Mouse (Mus musculus) c-Kit-positive CD71-positive TER-119-negative erythroid progenitor cells, embryonic 14.5 days (primary cell): Measurements from ENCODE around the gene Pif1.

Source experiments
- DNase-seq: peaks from one replicate; pipeline ENCODE4 v3.0.0-alpha.2; 2013; ENCODE audit warnings: low read depth

The Pif1 gene

DNA sequence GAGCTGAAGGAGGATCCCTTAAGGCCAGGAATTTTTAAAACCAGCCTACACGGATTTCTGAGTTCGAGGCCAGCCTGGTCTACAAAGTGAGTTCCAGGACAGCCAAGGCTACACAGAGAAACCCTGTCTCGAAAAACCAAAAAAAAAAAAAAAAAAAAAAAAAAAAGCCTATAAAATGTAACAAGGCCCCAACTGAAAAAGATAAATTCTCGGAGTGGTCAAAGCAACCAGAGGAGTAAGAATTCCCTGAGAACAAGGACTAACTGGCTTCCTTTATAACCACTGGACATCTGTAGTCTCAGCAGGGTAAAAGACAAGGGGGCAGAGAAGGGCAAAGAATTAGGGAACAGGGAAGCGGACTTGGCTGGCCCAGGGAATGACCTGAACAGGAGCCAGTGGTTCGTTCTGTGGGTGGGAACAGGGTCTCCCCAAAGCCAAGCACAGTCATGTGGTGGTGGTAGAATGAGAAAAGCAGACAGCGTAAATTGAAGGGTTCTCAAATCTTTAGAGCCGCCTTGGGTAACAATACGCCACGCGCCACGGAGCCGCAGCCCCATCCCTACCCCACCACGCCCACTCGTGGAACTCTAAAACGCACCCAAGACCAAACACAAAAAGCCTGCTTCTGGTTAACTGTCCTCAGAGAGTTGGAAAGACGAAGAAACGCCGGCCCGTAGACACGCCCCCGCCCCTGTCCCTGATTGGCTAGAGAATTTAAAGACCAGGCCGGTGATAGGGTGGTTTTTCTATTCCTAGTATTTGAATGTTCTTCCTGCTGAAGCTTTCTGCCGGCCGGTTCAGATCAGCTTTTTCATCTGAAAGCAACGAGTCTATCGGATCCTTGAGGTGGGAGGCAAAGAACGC lies at the start of gene Pif1:
TSS of gene Pif1 (plus strand) at position 755 of the 864 bp plus-strand sequence.
- peak; percentile 91 for DNase-seq

DNA sequence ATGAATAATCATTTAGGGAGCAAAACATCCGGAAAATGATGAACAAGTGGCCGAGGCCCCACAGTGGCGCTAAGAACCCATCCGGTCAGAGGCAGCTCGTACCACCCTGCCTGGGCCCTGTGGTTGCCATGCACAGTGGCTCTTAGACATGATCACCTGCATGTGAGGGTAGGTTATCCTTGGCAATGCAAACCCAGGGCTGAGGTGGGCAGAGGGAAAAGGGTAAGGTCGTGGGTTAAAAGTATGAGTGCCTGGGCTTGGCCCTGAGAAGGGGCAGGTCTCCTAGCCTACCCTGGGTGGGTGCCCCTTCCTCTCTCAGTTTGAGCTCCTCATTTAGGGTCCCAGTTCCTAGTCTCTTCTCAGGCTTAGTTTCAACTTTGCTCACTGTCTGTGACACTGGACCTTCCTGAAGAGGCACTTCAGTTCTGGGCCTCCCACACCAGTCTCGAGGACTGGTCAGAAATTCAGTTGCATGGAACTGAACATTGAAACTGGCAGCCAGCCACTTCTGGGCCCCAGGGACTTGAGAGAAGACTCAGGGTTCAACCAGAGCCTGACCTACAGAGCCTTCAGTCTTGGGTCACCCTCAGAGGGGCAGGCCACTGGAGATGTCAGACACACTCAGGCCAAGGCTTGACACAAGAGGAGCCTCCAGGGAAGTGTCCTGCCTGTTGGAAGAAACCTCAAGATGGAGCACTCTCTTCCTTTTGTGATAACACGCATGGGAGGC lies 48.9 kb upstream of the Pif1 start:
- DNase-seq: no peak

DNA sequence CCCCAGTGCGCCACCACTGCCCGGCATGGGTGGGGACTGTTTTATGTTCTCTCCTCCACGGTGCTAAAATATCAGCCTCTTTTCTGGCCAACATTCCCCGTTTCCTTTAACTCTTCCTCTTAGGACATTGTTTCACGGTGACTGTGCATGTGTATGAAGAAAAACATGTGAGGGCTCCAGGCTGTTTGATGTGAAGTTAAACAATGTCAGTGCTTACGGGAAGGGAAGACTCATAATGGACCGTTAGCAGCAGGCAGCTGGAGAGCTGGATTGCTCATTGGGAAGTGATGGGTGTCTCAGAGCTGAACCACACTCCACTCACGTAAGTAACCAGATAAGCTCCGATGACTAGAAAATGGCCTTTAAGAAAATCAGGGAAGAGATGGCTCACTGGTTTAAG lies 47.3 kb upstream of the Pif1 start:
- no peak for DNase-seq

DNA sequence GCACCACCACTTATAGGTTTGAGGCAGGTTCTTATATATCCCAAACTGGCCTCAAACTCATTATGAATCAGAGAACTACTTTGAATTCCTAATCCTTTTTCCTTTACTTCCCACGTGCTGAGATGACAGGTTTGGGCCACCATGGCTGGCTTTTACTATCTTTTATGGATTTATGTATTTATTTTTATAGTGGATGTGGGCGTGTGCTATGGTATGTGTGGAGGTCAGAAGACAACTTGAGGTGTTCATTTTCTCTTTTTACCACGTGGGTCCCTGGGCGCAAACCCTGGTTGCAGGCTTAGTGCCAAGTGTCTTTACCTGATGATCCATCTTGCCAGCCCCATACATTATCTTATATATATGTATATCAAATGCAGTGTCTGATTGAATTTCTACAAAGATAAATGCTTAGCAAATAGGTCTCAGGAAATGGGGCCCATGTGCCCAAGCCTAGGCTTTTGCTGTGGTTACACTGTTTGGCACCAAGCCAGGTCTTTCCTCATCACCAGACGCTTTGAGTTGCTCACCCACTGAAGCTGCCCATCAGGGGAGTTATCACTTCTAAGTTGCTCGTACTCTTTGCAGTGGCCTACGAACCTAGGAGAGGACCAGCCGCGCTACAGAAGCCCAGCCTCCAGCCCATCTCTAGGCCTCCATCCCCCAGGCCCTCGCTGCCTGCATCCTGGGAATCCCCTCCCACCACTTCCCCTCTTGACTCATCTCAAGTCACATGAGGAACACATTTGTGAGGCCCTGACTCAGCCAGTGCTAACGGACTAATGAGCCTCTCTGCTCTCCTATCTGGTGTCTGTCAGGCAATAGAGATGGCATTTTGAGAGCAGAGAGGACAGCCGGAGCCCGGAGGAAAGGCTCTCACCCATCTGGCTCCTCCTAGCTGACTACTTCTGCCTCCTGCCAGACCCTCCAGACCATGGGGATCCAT lies 45.6 kb upstream of the Pif1 start:
- DNase-seq: no peak

DNA sequence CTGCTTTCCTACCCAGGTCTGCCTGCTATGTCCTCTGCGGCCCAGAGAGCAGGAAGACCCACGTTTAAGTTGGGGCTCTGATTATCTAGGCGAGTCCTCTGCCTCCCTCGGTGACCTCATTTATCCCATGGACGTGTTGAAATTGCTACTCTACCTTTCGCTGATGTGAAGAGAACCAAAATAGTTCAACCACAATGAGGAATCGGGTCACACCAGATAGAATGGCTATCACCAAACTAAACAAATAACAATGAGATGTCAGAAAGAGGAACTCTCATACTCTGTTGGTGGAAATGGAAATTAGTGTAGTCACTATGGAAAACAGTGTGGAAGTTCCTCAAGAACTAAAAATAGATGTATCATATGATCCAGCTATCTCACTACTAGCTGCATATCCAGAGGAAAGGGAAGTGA lies 44.8 kb upstream of the Pif1 start:
- no peak for DNase-seq

DNA sequence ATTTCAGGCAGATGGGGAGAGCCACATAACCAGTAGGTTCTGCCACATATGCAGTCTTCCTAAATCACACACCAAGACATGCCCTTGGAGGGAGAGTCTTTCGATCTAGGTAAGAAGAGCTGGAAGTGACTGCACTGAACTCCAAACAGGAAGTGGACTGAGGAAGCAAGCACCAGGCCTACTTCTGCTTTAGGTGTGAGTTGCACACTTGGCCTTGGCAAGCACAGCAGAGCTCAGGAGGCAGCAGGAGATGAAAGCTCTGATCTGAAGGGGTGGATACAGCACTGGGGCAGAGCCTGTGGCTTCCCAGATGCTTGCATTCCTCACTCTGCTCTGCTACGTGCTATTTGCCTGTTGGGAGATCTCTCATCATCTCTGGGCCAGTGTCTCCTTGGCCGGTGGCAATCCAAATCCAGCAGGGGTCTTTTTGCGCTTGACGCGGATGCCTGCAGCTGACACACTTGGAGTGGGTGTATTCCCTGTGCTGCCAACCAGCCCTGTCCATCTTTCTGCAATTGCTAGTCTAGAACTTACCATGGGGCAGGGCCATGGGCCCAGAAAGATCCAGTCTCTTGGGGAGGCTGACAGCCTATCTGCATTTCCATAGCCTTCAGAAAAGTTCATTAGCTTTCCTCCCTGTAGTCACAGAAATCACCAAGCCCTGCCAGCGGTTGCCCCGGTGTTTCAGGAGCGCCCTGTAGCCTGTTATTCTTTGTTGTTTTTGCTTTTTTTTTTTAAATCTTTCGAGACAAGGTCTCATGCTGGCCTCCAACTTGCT lies 41.1 kb upstream of the Pif1 start:
- no peak for DNase-seq

DNA sequence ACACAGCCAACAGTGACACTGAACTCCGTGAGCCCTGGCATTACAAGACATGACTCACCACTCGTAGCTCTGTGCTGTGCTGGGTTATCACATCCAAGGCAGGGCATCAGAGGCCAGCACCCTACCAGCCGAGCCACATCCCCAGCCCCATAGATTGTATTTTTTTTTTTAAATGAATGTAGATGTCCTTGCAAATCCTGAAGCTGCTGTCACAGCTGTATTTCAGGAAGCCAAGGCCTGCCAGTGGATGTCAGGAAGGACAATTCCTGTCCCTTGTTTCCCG lies 40.6 kb upstream of the Pif1 start:
- no peak for DNase-seq

DNA sequence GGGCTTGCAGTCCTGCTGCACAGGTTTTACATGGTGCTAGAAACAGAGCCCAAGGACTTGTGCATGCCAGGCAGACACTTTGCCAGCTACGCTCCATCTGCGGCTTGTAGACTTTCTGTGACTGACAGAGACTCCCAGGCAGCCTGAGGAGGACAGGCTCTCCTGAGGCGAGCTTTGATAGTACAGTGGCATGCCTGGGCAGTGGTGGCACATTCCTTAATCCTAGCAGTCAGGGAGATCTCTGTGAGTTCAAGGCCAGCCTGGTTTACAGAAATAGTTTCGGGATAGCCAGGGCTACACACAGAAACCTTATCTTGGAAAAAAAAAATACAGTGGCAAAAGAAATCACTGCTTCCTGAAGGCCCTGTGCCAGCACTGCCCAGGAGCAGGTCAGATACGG lies 39.8 kb upstream of the Pif1 start:
- no peak for DNase-seq

DNA sequence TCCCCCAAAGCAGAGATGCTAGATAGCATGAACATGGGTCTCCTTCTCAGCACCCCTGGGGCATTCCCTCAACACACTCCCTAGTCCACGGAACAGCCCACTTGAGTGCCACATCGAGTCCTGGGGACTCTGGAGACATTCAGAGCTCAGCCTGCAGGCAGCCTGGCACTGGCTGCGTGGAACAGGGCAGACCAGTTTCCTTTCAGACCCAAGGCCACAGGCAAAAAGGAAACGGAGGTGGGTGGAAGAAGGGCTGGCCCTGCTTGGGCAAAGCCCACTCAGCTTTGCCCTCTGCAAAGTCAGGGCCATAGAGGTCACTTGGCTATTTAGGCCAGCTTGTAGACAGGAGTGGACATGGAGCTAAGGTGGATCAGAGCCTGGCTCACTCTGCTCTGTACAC lies 39.1 kb upstream of the Pif1 start:
- no peak for DNase-seq

DNA sequence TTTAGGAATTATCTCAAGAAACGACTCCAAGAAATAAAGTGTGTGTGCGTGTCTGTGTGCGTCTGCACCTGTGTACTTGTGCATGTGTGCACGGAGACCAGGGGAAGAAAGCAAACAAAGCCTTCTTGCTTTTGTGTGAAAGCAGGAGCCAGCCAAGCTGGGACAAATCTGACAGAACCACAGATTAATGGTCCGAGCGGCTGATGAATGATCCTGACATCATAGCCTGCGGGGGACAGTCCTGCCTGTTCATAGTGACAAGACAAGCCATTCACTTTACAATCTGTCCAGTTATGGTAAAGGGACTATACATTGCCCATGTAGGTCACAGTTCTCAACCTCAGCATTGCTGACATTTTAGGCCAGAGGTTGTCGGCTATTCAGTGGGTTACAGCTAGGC lies 38.6 kb upstream of the Pif1 start:
- no peak for DNase-seq

DNA sequence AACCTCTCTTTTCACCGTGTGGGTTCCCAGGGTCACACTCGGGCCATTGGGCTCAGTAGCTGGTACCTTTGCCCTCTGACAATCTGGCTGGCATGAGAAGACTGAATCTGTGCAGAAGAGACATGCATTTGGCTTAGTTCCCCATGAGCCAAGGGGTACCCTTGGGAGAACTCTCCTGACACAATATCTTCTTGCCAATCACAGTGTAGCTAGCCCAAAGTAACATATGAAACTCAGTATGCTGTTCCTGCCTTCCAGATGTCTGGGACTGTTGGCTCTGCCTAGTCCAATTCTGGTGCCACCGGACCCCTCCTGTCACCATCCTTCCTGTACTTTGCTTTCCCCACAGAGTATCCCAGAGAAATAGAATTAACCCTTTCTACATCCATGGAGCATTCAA lies 37.8 kb upstream of the Pif1 start:
- no peak for DNase-seq

DNA sequence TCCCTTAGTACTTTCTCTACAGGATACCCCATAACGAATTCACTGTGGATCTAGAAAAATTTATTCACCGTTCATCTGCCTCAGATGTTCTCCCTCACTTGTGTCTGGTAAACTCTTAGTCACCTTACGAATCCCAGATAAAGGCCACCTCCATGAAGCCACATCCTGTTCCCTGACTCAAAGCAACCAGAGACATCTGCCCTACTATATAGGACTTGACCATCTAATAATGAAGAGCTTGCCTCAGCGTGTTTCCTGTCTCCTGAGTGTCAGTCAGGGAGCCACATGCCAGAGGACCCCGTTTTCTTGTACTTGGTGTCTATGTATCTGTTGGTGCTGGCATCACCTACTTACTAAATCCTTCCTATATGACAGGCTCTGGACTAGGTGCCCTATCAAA lies 37.3 kb upstream of the Pif1 start:
- DNase-seq: no peak

DNA sequence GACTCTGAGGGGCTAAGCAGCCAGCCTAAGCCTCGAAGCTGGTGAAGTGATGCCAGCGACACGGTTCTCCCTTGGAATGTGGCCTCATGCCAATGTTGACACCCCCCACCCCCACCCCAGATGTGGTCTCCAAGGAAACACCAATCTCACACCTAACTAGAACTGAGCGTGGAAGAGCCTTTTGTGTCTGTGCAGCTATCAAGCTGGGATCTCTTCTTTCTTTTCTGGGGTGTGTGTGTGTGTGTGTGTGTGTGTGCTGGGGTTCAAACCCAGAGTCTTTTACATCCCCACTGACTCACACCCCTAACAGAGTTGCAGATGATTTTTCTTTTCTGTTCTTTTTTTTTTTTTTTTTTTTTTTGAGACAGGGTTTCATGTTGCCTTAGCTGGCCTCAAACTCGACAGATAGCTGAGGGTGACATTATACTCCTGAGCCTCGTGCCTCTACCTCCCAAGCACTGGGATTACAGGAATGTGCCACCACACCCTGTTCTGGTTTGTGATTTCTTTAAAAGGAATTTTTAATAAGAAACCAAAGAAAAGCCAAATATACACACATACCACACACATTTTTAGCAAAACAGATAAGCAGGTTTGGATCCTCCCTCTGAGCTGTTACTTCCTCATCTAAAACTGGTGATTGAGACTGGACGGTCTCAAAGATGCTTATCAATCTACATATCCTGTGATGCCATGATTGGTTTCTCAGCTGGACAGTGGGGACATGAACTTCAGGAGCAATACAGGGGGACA lies 36.7 kb upstream of the Pif1 start:
- no peak for DNase-seq

DNA sequence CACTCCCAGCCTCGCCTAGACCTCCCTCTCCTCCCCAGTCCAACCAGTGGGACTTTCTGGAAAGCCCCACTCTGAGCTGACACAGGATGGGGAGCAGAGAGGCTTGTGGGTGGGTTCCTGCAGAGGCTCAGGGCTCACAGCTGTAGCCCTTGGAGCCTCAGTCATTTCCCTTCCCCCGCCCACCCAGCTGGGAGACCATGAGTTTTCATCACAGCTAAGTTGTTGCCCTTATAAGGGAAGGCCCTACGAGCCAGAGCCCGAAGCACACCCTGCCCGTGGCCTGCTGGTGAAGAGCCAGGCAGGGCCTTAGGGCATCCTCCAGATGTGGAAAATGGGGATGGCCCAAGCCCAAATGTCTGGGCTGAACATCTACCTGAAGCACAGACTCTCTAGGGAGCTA lies 35.9 kb upstream of the Pif1 start:
- DNase-seq: no peak

DNA sequence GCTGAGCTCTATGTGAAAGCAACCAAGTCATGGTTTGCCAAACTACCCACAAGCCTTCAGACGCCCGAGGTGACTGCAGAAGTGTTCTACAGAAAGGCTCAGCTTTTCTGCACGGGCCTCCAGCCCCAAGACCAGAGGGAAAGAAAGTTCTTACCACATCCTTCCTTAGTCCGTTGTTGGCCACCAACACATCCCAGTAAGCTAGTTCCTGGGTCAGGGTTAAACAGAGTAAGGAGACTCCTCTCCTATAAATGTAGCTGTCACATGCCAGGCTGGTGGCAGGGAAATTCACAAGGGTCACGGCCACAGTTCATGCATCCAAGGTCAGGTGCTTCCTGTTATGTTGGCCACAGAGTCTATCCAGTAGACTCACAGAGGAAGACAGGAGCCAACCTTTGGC lies 34.8 kb upstream of the Pif1 start:
- no peak for DNase-seq

DNA sequence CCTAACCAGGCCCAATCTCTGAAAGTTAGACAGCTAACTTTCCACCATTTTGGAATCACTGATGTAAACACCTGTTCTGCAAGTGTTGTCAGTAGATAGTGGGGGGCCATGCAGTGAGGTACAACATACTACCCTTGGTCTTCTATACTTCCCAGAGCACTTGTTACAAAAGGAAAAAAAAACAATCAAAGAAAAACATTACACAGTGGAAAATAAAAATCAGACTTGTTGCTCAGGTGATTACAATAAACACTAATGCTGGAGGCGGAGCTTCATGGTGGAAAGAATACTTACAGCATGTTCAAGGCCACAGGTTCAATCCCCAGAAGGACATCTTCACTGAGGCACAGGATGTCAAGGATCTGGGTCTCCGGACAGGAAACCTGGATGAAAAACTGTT lies 34.2 kb upstream of the Pif1 start:
- DNase-seq: no peak

DNA sequence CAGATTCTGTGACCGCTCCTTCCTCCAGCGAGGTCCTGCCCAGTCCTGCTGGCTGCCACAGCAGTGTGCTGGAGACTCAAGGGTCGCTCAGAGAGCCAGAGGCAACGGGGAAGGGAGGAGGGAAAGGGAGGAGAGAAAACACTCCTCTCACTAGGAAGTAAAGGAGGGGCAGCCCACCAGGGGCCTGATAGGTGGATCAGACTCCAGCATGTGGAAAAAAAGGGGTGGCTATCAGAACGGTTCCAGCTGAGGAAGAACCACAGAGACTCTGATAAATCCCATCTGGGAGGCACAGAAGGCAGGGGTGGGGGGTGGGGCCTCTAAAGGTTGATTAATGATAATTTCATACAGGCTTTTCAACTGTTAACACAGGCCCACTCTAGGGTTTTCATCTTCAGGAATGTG lies 32.0 kb upstream of the Pif1 start:
- DNase-seq: peak; percentile 87

DNA sequence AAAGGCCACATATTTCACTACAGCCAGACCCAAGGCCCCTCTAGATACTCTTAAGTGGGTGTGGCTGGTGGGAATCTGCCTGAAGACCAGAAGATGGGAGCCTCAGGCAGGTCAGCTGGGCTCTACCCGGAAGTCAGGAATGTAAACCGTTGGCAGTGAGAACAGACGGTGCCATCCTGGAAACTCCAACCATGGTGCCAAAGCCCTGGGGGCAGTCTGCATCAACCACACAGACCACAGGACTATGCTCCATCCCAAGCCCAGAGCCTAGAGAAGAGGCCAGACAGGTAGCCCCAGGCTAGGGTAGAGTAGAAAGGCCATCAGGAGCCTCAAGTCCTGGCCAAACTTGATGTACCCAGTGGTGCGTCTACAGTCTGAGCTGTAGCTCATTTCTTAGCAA lies 31.3 kb upstream of the Pif1 start:
- DNase-seq: no peak

DNA sequence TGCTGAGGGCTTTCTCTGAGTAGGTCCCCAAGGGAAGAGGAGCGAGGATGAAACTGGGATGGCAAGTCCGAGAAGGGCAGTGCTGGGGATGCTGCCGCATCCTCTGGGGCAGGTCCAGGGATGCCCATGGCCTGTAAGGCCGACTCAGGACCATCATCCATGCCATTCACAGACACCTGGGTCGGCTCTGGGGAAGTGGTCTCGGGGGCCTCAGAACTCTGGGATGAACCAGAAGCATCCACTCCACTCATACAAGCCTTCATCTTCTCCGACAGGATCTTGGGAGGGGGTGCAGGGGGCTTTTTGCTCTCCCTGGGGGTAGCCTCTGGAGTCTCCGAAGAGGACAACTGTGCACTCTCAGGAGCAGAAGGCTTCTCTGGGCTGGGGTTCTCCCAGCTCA lies 30.6 kb upstream of the Pif1 start:
- no peak for DNase-seq

DNA sequence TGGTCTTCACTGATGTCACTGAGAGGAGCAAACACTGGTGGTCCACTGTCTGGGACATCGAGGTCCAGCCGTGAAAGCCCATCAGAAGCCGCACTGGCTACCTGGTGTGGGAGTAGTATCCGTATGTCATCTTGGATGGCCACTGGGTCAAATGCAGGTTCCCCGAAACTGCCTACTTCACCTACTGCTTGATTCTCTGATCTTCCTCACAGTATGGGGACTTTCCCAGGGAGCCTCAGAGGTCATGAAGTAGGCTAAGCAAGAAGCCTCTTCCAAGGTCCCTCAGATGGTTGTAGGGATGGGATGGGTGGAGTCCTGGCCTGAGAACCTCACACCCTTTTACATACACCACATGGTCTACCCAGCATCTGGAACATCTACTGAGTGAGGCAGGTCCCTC lies 30.0 kb upstream of the Pif1 start:
- no peak for DNase-seq

DNA sequence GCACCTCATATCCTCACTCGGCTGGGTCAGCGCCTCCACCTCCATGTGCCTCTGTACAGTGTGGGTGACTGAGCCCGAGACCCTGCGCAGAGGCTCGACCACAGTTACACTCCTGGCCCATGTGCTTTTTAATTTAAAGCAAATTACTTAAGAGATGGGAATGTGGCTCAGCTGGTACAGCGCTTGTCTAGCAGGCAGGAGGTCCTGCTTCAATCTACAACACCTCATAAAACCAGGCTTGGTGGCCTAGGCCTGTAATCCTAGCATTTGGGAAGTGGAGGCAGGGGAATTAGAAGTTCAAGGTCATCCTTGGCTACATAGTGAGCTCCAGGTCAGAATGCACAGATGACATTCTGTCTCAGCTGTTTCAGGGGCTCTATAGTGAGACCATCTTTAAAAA lies 28.2 kb upstream of the Pif1 start:
- no peak for DNase-seq
